Mouse (Mus musculus): ENCODE data around the gene Iqsec1. TPM values are rescaled to one million over a fixed set of nuclear protein-coding genes. Genes with fewer than 3 reads are reported as not detected.

The Iqsec1 gene
- total RNA-seq (2014; rRNA removed), result 149 and 151 TPM in 2 replicates
- polyA plus RNA-seq (2015; fragmentation: Nextera tagmentation; extraction: Ambion mirVana), result 29.0 and 34.5 TPM in 2 replicates

- WGBS, result 3% methylated on average over 22 of the region's 39 CpGs
- Histone ChIP-seq H3K4me3 (ENCODE audit: low read depth, low read length) (peak within 1 kb of the TSS; percentile 63), H3K9ac (replicated peaks; ENCODE audit: low read length, poor library complexity, severe bottlenecking) (peak within 1 kb of the TSS; percentile 59), H3K27ac (ENCODE audit: low read depth, low read length) (peak within 1 kb of the TSS; percentile 38; the same call in 1 of the 2 replicates), H3K36me3 (ENCODE audit: insufficient read depth, low read length) (no peaks in the 10 kb centered on the region), H3K9me3 (ENCODE audit: low read length) (no peaks in the 10 kb centered on the region), H3K4me1 (ENCODE audit: insufficient read depth, low read length) (peaks cover 5% of the 10 kb centered on the region; the same call in 1 of the 2 replicates), H3K27me3 (ENCODE audit: insufficient read depth, low read length) (no peaks in the 10 kb centered on the region), H3K4me2 (ENCODE audit: low read depth, low read length, poor library complexity, severe bottlenecking) (peak within 1 kb of the TSS; percentile 97)
- peak; percentile 65 for TF ChIP-seq CTCF (IDR thresholded peaks at IDR 0.05)
- DNase-seq (ENCODE audit: low spot score) (peak; percentile 95), ATAC-seq (ENCODE audit: low FRiP score) (peak; percentile 92)
These were observed at the start of gene Iqsec1 for GRCm38 (mm10) chr6:90988648-90989317. Gene Iqsec1 (minus strand): TSS chr6:90988685.

DNA sequence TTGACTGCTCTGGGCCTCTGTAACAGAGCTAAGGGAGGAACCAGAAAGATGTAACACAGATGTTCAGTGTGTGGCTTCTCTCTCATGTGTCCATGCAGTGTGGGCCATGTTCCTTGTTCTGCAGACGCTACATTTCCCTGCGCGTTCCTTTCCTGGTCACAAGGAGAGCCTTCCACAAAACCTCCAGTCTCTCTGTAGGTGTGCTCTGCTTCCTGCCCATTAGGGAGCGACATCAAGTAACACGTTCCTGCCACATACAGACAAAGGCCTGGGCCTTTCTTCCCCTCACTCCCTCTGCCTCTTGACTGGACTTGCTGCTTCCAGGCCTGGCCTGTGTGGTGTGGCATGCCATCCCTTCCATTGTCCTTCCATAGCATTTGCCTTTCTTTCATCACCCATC, 39.8 kb upstream of the Iqsec1 start:
- peaks cover 36% of the 10 kb centered on the region for H3K36me3 ChIP-seq (ENCODE audit: insufficient read depth, low read length)
- H3K4me1 ChIP-seq (ENCODE audit: insufficient read depth, low read length), result no peaks in the 10 kb centered on the region
- H3K27me3 ChIP-seq (ENCODE audit: insufficient read depth, low read length), result no peaks in the 10 kb centered on the region
- ATAC-seq (ENCODE audit: low FRiP score) (no peak), DNase-seq (ENCODE audit: low spot score) (no peak)
- H3K27ac ChIP-seq (ENCODE audit: low read depth, low read length), result no peak overlapping the region
- TF ChIP-seq CTCF (IDR thresholded peaks at IDR 0.05), result no peak
- WGBS, result 89% methylated on average over 5 of the region's 5 CpGs
- H3K4me2 ChIP-seq (ENCODE audit: low read depth, low read length, poor library complexity, severe bottlenecking), result no peak overlapping the region
- H3K9me3 ChIP-seq (ENCODE audit: low read length), result no peaks in the 10 kb centered on the region
- no peak overlapping the region for H3K4me3 ChIP-seq (ENCODE audit: low read depth, low read length)
- H3K9ac ChIP-seq (replicated peaks; ENCODE audit: low read length, poor library complexity, severe bottlenecking), result no peak overlapping the region

- no peak overlapping the region for H3K9ac ChIP-seq (replicated peaks; ENCODE audit: low read length, poor library complexity, severe bottlenecking)
- 73% methylated on average over 7 of the region's 7 CpGs for WGBS
- H3K27me3 ChIP-seq (ENCODE audit: insufficient read depth, low read length), result no peaks in the 10 kb centered on the region
- H3K4me3 ChIP-seq (ENCODE audit: low read depth, low read length), result no peak overlapping the region
- ATAC-seq (ENCODE audit: low FRiP score) (no peak), DNase-seq (ENCODE audit: low spot score) (peak; percentile 46)
- no peaks in the 10 kb centered on the region for H3K4me1 ChIP-seq (ENCODE audit: insufficient read depth, low read length)
- H3K4me2 ChIP-seq (ENCODE audit: low read depth, low read length, poor library complexity, severe bottlenecking), result no peak overlapping the region
- H3K27ac ChIP-seq (ENCODE audit: low read depth, low read length), result no peak overlapping the region
- no peak for TF ChIP-seq CTCF (IDR thresholded peaks at IDR 0.05)
- no peaks in the 10 kb centered on the region for H3K9me3 ChIP-seq (ENCODE audit: low read length)
- H3K36me3 ChIP-seq (ENCODE audit: insufficient read depth, low read length), result peaks cover 32% of the 10 kb centered on the region
These were observed 32.3 kb upstream of the Iqsec1 start for GRCm38 (mm10) chr6:91020810-91021209.

DNA sequence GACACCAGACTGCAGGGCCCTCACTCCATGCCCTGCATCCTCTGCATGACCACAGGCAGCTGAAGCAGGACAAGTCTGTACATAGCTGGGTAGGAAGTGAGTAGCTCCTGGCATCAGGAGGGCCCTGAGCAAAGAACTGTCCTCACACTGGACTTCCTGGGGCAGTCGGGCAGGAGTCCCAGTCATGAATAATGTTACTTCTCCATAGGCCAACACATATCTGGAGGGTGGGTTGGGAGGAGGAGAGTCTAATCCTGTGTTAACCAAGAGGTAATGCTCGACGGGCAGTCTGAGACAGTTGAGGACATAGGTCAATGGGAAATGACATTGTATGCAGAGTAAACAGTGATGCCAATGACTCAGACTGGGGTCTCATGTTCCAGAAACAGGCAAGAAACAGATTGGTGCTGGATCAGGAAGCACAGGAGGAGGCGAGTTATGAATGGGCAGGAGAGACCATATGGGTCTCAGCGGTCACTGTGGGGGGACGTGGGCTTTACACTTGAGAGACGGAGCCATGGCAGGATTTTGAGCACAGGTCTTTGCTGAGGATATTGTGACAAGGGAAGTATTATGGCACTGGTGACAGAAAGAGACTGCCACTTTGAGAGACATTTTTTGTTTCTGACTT, 28.2 kb upstream of the Iqsec1 start:
- ATAC-seq (ENCODE audit: low FRiP score) (no peak), DNase-seq (ENCODE audit: low spot score) (no peak)
- Histone ChIP-seq H3K27ac (ENCODE audit: low read depth, low read length) (no peak overlapping the region), H3K4me1 (ENCODE audit: insufficient read depth, low read length) (no peaks in the 10 kb centered on the region), H3K9me3 (ENCODE audit: low read length) (no peaks in the 10 kb centered on the region), H3K9ac (replicated peaks; ENCODE audit: low read length, poor library complexity, severe bottlenecking) (no peak overlapping the region), H3K4me3 (ENCODE audit: low read depth, low read length) (no peak overlapping the region), H3K36me3 (ENCODE audit: insufficient read depth, low read length) (peaks cover 58% of the 10 kb centered on the region), H3K27me3 (ENCODE audit: insufficient read depth, low read length) (no peaks in the 10 kb centered on the region), H3K4me2 (ENCODE audit: low read depth, low read length, poor library complexity, severe bottlenecking) (no peak overlapping the region)
- no peak for TF ChIP-seq CTCF (IDR thresholded peaks at IDR 0.05)
- 92% methylated on average over 7 of the region's 7 CpGs for WGBS

DNA sequence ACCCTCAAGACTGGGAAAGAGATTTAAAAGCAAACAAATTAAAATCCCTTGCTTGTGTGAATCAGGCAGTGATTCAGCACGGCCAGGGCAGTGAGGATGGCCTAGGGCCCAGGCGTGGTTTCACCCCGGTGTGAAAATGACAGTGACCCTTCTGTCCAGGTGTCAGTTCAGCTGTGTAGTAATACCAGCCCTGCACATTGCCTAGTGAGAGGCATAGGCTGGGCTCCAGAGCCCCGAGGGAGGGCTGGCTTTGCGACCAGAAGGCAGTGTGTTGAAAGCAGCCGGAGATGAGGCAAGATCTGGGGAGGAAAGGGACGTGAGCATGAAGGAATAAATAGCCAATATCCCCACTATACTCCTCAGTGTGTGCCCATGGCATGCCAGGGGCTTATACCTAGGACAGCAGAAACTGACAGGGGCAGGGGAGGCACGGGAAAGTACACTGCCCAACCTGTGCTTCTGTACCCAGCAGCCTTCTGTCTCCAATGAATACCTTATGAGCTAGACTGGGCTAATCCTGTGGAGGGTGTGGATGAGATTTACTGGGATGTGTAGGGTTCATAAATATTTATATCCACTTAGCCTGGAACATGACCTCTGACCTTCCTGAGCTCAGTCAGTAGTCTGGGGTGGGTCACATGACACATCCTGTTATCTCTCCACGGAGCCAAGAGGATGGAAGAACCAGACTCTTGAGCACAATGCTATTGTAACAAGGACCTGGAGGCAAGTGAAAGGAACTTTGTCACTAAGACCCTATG, 25.9 kb upstream of the Iqsec1 start:
- Histone ChIP-seq H3K9me3 (ENCODE audit: low read length) (no peaks in the 10 kb centered on the region), H3K9ac (replicated peaks; ENCODE audit: low read length, poor library complexity, severe bottlenecking) (no peak overlapping the region), H3K27me3 (ENCODE audit: insufficient read depth, low read length) (no peaks in the 10 kb centered on the region), H3K27ac (ENCODE audit: low read depth, low read length) (no peak overlapping the region), H3K4me1 (ENCODE audit: insufficient read depth, low read length) (no peaks in the 10 kb centered on the region), H3K4me2 (ENCODE audit: low read depth, low read length, poor library complexity, severe bottlenecking) (no peak overlapping the region), H3K36me3 (ENCODE audit: insufficient read depth, low read length) (peaks cover 49% of the 10 kb centered on the region), H3K4me3 (ENCODE audit: low read depth, low read length) (no peak overlapping the region)
- no peak for ATAC-seq (ENCODE audit: low FRiP score)
- no peak for TF ChIP-seq CTCF (IDR thresholded peaks at IDR 0.05)
- 56% methylated on average over 9 of the region's 9 CpGs for WGBS
- no peak for DNase-seq (ENCODE audit: low spot score)
